Mouse (Mus musculus): Measurements from ENCODE around the gene Glyatl3.

DNA sequence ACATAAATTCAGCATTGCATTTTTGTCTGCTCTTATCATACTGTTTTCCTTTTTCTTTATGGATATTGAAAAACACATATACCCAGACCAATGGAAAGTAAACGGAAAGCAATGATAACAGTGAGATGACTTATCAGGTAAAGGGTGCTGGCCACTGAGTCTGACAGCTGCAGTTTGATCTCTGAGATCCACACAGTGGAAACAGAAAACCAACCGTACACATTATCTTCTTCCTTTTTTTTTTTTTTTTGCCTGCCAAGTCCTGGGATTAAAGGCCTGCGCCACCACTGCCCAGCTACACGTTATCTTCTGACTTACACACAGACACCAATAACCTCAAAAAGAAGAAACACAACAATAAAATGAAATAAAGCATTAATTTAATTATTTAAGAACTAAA, 10.8 kb downstream of the Glyatl3 start:
- TF ChIP-seq CTCF (conservative IDR thresholded peaks at IDR 0.05; ENCODE audit: insufficient read depth, insufficient read length, low read depth, low read length), result no peak
- no peak for TF ChIP-seq POLR2A (IDR thresholded peaks at IDR 0.05; ENCODE audit: low read depth, low read length)
